Mouse (Mus musculus): ENCODE data around the gene A930018P22Rik. TPM values are rescaled to one million over a fixed set of nuclear protein-coding genes. Genes with fewer than 3 reads are reported as not detected.

The A930018P22Rik gene
- polyA plus RNA-seq, 1 experiment = not detected

DNA sequence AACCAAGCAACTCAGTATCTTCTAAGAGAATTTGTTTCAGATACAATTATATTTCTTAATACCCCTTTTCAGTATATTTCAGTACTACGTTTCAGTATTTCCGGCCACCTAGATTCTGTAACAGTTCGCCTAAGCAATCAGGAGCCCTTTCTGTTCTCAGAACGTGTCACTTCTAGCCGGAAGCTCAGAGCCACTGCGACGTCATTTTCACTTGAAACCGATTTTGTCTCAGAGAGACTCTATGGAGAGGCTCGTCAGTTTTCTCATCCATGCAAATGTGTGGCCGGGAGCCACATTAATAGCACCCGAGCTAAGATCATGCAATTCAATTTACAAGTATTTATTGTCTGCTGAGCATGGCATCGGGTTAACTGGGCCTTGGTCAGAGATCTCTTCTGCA is 21.4 kb downstream of the A930018P22Rik start:
- TF ChIP-seq POLR2A (IDR thresholded peaks at IDR 0.05; ENCODE audit: low read depth, low read length) (no peak), CTCF (IDR thresholded peaks at IDR 0.05; ENCODE audit: extremely low read depth, insufficient read length, insufficient replicate concordance, low read depth, low read length) (no peak)
- Histone ChIP-seq H3K4me1 (ENCODE audit: control insufficient read depth, insufficient read depth, insufficient read length, low read length) (no peaks in the 10 kb centered on the region), H3K27ac (ENCODE audit: insufficient read depth, low read depth, low read length) (no peak overlapping the region), H3K4me3 (ENCODE audit: low read depth, low read length) (no peak overlapping the region), H3K27me3 (ENCODE audit: control insufficient read depth, insufficient read depth, low read length) (no peaks in the 10 kb centered on the region), H3K36me3 (ENCODE audit: control insufficient read depth, insufficient read depth, low read length) (no peaks in the 10 kb centered on the region)
- WGBS = 85% methylated on average over 12 of the region's 12 CpGs

DNA sequence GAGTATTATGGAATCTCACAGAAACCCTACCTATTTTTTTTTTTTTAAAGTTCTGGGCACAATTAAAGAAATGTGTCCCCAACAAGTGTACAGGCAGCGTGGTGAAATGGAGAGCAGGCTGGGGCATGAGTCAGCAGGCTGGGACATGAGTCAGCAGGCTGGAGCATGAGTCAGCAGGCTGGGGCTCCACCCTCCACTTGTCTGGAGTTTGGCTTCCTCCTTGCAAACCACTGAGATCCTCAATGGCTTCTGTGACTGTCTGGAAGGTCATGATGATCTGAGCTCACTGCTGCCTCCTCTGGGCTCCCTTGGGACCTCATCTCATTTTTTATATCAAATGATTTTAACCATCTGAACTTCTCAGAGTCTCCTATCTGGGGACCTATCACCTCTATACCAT is 23.4 kb downstream of the A930018P22Rik start:
- Histone ChIP-seq H3K4me1 (ENCODE audit: control insufficient read depth, insufficient read depth, insufficient read length, low read length) (no peaks in the 10 kb centered on the region), H3K36me3 (ENCODE audit: control insufficient read depth, insufficient read depth, low read length) (no peaks in the 10 kb centered on the region), H3K27ac (ENCODE audit: insufficient read depth, low read depth, low read length) (no peak overlapping the region), H3K4me3 (ENCODE audit: low read depth, low read length) (no peak overlapping the region), H3K27me3 (ENCODE audit: control insufficient read depth, insufficient read depth, low read length) (no peaks in the 10 kb centered on the region)
- 41% methylated on average over 1 of the region's 1 CpGs for WGBS
- TF ChIP-seq CTCF (IDR thresholded peaks at IDR 0.05; ENCODE audit: extremely low read depth, insufficient read length, insufficient replicate concordance, low read depth, low read length) (no peak), POLR2A (IDR thresholded peaks at IDR 0.05; ENCODE audit: low read depth, low read length) (no peak)

DNA sequence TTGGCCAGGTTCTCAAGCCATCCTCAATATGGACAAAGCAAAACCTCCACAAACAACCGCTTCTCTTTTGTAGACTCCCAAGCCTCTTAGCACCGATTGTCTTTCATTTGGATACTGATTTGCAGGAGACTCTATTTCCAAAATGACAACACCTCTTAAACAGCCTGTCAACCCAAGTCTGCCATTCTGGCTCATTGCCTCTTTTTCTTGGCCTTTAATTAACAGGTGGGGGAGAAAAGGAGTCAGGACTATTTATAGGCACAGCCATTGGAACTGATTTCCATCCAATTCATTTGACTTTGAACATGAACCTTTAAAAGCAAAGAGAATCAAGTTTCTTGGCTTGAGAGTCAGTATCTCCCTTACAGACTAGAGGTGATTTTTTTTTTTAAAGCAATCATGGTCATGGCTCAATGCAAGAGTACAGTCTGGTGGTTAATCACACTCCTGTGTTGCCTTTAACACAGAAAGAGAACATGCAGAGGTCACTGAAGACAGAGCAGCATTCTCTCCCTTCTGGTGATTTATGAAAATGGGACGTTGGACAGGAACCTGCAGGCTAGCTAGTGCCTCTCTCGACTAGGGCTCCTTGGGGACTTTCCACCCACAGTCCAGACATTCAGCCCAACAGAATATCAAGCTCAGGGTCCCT is 25.5 kb downstream of the A930018P22Rik start:
- WGBS = 62% methylated on average over 4 of the region's 4 CpGs
- no peak for TF ChIP-seq CTCF (IDR thresholded peaks at IDR 0.05; ENCODE audit: extremely low read depth, insufficient read length, insufficient replicate concordance, low read depth, low read length)
- no peak for TF ChIP-seq POLR2A (IDR thresholded peaks at IDR 0.05; ENCODE audit: low read depth, low read length)
- no peak overlapping the region for H3K27ac ChIP-seq (ENCODE audit: insufficient read depth, low read depth, low read length)

DNA sequence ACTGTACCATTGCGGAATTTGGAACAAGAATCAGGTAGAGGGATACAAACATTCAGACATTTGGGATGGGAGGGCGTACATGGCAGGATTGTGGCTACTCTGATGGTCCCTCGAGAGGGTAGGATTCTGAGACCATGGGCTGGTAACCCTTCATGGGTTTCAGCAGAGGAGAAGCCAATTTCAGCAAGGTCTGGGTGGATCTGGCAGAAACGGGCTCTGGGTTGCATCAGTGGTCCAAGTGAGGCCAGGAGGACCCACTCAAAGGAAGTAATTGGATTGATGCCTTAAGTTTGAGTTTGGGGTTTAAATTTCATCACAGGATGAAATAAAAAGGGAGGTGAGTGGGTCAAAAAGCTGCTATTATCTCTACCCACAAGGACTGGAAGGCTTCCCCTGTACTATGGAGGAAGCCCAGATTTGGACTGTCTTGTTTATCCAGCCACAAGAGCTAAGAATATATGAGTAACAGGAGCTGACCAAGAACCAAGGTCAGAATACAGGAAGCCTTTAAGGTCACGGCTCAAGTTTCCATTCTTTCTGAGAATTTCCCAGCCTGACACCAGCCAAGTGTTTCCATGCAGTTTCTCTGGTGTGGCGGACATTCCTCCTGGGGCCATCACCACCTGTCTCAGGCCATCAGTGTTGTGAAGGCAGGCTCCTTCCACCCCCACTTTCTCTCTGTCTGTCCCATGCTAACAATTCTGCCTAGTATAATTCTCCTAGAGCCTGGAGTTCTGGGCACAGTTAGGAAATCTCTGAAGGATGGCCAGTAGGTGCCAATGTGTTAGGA is 28.2 kb downstream of the A930018P22Rik start:
- H3K27me3 ChIP-seq (ENCODE audit: control insufficient read depth, insufficient read depth, low read length) = no peaks in the 10 kb centered on the region
- 82% methylated on average over 6 of the region's 6 CpGs for WGBS

More for the DNA sequence above, 25.5 kb downstream of the A930018P22Rik start:
- Histone ChIP-seq H3K27me3 (ENCODE audit: control insufficient read depth, insufficient read depth, low read length) (no peaks in the 10 kb centered on the region), H3K4me1 (ENCODE audit: control insufficient read depth, insufficient read depth, insufficient read length, low read length) (no peaks in the 10 kb centered on the region), H3K36me3 (ENCODE audit: control insufficient read depth, insufficient read depth, low read length) (no peaks in the 10 kb centered on the region), H3K4me3 (ENCODE audit: low read depth, low read length) (no peak overlapping the region)

DNA sequence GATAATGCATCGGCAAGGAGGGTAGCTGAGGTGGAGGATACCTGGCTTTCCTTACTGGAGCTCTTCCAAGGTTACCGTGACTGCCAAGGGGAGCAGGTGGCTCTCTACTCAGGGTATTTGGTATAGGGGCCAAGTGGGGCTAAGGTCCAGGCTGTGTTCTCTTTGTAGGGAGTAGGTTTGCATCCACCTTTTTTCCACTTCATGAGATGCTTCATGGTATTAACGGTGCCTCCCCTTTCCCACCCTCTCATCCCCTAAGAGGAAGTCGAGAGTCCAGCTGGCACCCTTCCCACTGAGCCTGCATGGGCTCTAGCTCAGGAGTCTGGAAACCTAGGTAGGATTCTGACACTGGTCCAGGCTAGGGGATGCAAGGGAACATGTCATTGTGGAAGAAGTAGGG is 30.8 kb downstream of the A930018P22Rik start:
- Histone ChIP-seq H3K27ac (ENCODE audit: insufficient read depth, low read depth, low read length) (no peak overlapping the region), H3K4me1 (ENCODE audit: control insufficient read depth, insufficient read depth, insufficient read length, low read length) (no peaks in the 10 kb centered on the region), H3K36me3 (ENCODE audit: control insufficient read depth, insufficient read depth, low read length) (no peaks in the 10 kb centered on the region), H3K27me3 (ENCODE audit: control insufficient read depth, insufficient read depth, low read length) (no peaks in the 10 kb centered on the region), H3K4me3 (ENCODE audit: low read depth, low read length) (no peak overlapping the region)
- 29% methylated on average over 4 of the region's 4 CpGs for WGBS
- no peak for TF ChIP-seq CTCF (IDR thresholded peaks at IDR 0.05; ENCODE audit: extremely low read depth, insufficient read length, insufficient replicate concordance, low read depth, low read length)
- no peak for TF ChIP-seq POLR2A (IDR thresholded peaks at IDR 0.05; ENCODE audit: low read depth, low read length)

More for the DNA sequence above, 28.2 kb downstream of the A930018P22Rik start:
- no peak overlapping the region for H3K27ac ChIP-seq (ENCODE audit: insufficient read depth, low read depth, low read length)
- TF ChIP-seq CTCF (IDR thresholded peaks at IDR 0.05; ENCODE audit: extremely low read depth, insufficient read length, insufficient replicate concordance, low read depth, low read length) = no peak
- no peak for TF ChIP-seq POLR2A (IDR thresholded peaks at IDR 0.05; ENCODE audit: low read depth, low read length)
- H3K4me1 ChIP-seq (ENCODE audit: control insufficient read depth, insufficient read depth, insufficient read length, low read length) = no peaks in the 10 kb centered on the region
- H3K4me3 ChIP-seq (ENCODE audit: low read depth, low read length) = no peak overlapping the region
- H3K36me3 ChIP-seq (ENCODE audit: control insufficient read depth, insufficient read depth, low read length) = no peaks in the 10 kb centered on the region

DNA sequence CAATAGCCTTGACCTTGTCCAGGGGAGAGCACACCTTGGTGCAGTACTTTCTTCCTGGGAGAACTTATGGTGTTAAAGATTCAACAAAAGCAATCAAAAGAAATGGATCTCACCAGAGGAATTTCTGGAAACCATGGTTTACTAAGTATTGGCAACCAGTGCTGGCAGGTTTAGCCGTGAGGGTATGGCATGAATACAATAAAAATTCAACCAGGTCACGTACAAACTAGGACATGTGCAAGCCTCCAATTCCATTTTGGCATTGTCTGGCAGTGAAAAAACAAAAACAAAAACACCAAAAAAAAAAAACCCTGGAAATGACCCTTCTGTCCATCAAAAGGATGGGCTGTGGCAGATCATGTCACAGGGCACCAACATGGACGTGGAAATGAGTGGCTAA is 31.3 kb downstream of the A930018P22Rik start:
- no peak overlapping the region for H3K4me3 ChIP-seq (ENCODE audit: low read depth, low read length)
- no peaks in the 10 kb centered on the region for H3K27me3 ChIP-seq (ENCODE audit: control insufficient read depth, insufficient read depth, low read length)
- no peak overlapping the region for H3K27ac ChIP-seq (ENCODE audit: insufficient read depth, low read depth, low read length)
- no peaks in the 10 kb centered on the region for H3K4me1 ChIP-seq (ENCODE audit: control insufficient read depth, insufficient read depth, insufficient read length, low read length)
- WGBS = 76% methylated on average over 3 of the region's 3 CpGs
- H3K36me3 ChIP-seq (ENCODE audit: control insufficient read depth, insufficient read depth, low read length) = no peaks in the 10 kb centered on the region
- TF ChIP-seq CTCF (IDR thresholded peaks at IDR 0.05; ENCODE audit: extremely low read depth, insufficient read length, insufficient replicate concordance, low read depth, low read length) (no peak), POLR2A (IDR thresholded peaks at IDR 0.05; ENCODE audit: low read depth, low read length) (no peak)

DNA sequence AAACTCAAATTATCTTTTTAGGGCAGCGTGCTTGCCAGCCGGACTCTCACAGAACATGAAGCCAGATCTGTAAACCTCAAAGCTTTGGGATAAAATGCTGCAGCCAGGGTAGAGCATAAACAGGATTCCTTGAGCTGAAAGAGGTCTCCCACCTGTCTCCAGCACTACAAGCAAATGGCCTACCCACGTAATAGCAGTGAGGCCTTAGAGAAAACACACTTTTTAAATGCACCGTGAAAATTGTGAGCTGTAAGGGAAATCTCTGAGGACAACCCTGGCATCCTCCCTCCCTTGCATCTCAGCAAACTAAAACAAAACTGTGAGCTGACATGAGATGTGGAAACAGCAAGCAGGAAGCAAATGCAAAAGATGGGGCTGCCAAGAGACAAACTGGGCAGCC is 35.3 kb downstream of the A930018P22Rik start:
- Histone ChIP-seq H3K36me3 (ENCODE audit: control insufficient read depth, insufficient read depth, low read length) (no peaks in the 10 kb centered on the region), H3K4me1 (ENCODE audit: control insufficient read depth, insufficient read depth, insufficient read length, low read length) (no peaks in the 10 kb centered on the region), H3K27ac (ENCODE audit: insufficient read depth, low read depth, low read length) (no peak overlapping the region), H3K4me3 (ENCODE audit: low read depth, low read length) (no peak overlapping the region), H3K27me3 (ENCODE audit: control insufficient read depth, insufficient read depth, low read length) (no peaks in the 10 kb centered on the region)
- TF ChIP-seq CTCF (IDR thresholded peaks at IDR 0.05; ENCODE audit: extremely low read depth, insufficient read length, insufficient replicate concordance, low read depth, low read length) (no peak), POLR2A (IDR thresholded peaks at IDR 0.05; ENCODE audit: low read depth, low read length) (no peak)
- 86% methylated on average over 4 of the region's 4 CpGs for WGBS
